Mouse (Mus musculus): ENCODE measurements around the gene Actc1.

Gene Actc1

GRCm38 (mm10) chr2:114058226-114058796 lies 5.0 kb upstream of the Actc1 start:
- Histone ChIP-seq H3K36me3 (ENCODE audit: insufficient read depth, low read length) (no peaks in the 10 kb centered on the region), H3K27me3 (ENCODE audit: insufficient read depth, low read length) (no peaks in the 10 kb centered on the region), H3K9me3 (ENCODE audit: low read length) (no peaks in the 10 kb centered on the region), H3K4me3 (replicated peaks; ENCODE audit: low read length) (no peak overlapping the region), H3K4me1 (replicated peaks; ENCODE audit: low read depth, low read length) (peaks cover 26% of the 10 kb centered on the region)
- no peak for TF ChIP-seq CTCF (conservative IDR thresholded peaks at IDR 0.05; ENCODE audit: low read length)
- TF ChIP-seq POU5F1 (IDR thresholded peaks at IDR 0.05; ENCODE audit: borderline replicate concordance, low read length), result no peak
- TF ChIP-seq NANOG (IDR thresholded peaks at IDR 0.05; ENCODE audit: borderline replicate concordance, low read length), result no peak

GRCm38 (mm10) chr2:114057303-114057853 lies 4.0 kb upstream of the Actc1 start:
- H3K27me3 ChIP-seq (ENCODE audit: insufficient read depth, low read length), result no peaks in the 10 kb centered on the region
- TF ChIP-seq POU5F1 (IDR thresholded peaks at IDR 0.05; ENCODE audit: borderline replicate concordance, low read length) (no peak), NANOG (IDR thresholded peaks at IDR 0.05; ENCODE audit: borderline replicate concordance, low read length) (no peak), CTCF (conservative IDR thresholded peaks at IDR 0.05; ENCODE audit: low read length) (no peak)
- no peaks in the 10 kb centered on the region for H3K36me3 ChIP-seq (ENCODE audit: insufficient read depth, low read length)

GRCm38 (mm10) chr2:114054129-114054528 lies 781 bp upstream of the Actc1 start:
- Histone ChIP-seq H3K36me3 (ENCODE audit: insufficient read depth, low read length) (no peaks in the 10 kb centered on the region), H3K4me1 (replicated peaks; ENCODE audit: low read depth, low read length) (peaks cover 15% of the 10 kb centered on the region), H3K27me3 (ENCODE audit: insufficient read depth, low read length) (no peaks in the 10 kb centered on the region), H3K4me3 (replicated peaks; ENCODE audit: low read length) (no peak overlapping the region), H3K9me3 (ENCODE audit: low read length) (no peaks in the 10 kb centered on the region)
- TF ChIP-seq CTCF (conservative IDR thresholded peaks at IDR 0.05; ENCODE audit: low read length) (no peak), POU5F1 (IDR thresholded peaks at IDR 0.05; ENCODE audit: borderline replicate concordance, low read length) (no peak), NANOG (IDR thresholded peaks at IDR 0.05; ENCODE audit: borderline replicate concordance, low read length) (no peak)

More at GRCm38 (mm10) chr2:114057303-114057853, 4.0 kb upstream of the Actc1 start:
- H3K4me3 ChIP-seq (replicated peaks; ENCODE audit: low read length), result peak overlapping the region; percentile 49
- no peaks in the 10 kb centered on the region for H3K9me3 ChIP-seq (ENCODE audit: low read length)
- peaks cover 26% of the 10 kb centered on the region for H3K4me1 ChIP-seq (replicated peaks; ENCODE audit: low read depth, low read length)

GRCm38 (mm10) chr2:114051871-114052241 lies 1.5 kb downstream of the Actc1 start:
- 0 out of 2 replicates have a peak, but pooled peaks cover under 1% of the 10 kb centered on the region for H3K4me1 ChIP-seq (replicated peaks; ENCODE audit: low read depth, low read length)
- no peak overlapping the region for H3K4me3 ChIP-seq (replicated peaks; ENCODE audit: low read length)
- TF ChIP-seq POU5F1 (IDR thresholded peaks at IDR 0.05; ENCODE audit: borderline replicate concordance, low read length), result no peak
- no peak for TF ChIP-seq NANOG (IDR thresholded peaks at IDR 0.05; ENCODE audit: borderline replicate concordance, low read length)
- TF ChIP-seq CTCF (conservative IDR thresholded peaks at IDR 0.05; ENCODE audit: low read length), result no peak
- H3K9me3 ChIP-seq (ENCODE audit: low read length), result no peaks in the 10 kb centered on the region
- no peaks in the 10 kb centered on the region for H3K36me3 ChIP-seq (ENCODE audit: insufficient read depth, low read length)
- no peaks in the 10 kb centered on the region for H3K27me3 ChIP-seq (ENCODE audit: insufficient read depth, low read length)

GRCm38 (mm10) chr2:114051111-114051870 lies 2.1 kb downstream of the Actc1 start:
- no peaks in the 10 kb centered on the region for H3K27me3 ChIP-seq (ENCODE audit: insufficient read depth, low read length)

GRCm38 (mm10) chr2:114050150-114050549 lies 3.2 kb downstream of the Actc1 start:
- Histone ChIP-seq H3K9me3 (ENCODE audit: low read length) (no peaks in the 10 kb centered on the region), H3K27me3 (ENCODE audit: insufficient read depth, low read length) (no peaks in the 10 kb centered on the region), H3K36me3 (ENCODE audit: insufficient read depth, low read length) (no peaks in the 10 kb centered on the region), H3K4me1 (replicated peaks; ENCODE audit: low read depth, low read length) (no peaks in the 10 kb centered on the region), H3K4me3 (replicated peaks; ENCODE audit: low read length) (no peak overlapping the region)
- TF ChIP-seq CTCF (conservative IDR thresholded peaks at IDR 0.05; ENCODE audit: low read length), result no peak
- TF ChIP-seq POU5F1 (IDR thresholded peaks at IDR 0.05; ENCODE audit: borderline replicate concordance, low read length), result no peak
- no peak for TF ChIP-seq NANOG (IDR thresholded peaks at IDR 0.05; ENCODE audit: borderline replicate concordance, low read length)

More at GRCm38 (mm10) chr2:114051111-114051870, 2.1 kb downstream of the Actc1 start:
- no peak for TF ChIP-seq NANOG (IDR thresholded peaks at IDR 0.05; ENCODE audit: borderline replicate concordance, low read length)
- no peak for TF ChIP-seq POU5F1 (IDR thresholded peaks at IDR 0.05; ENCODE audit: borderline replicate concordance, low read length)
- TF ChIP-seq CTCF (conservative IDR thresholded peaks at IDR 0.05; ENCODE audit: low read length), result no peak
- H3K4me1 ChIP-seq (replicated peaks; ENCODE audit: low read depth, low read length), result no peaks in the 10 kb centered on the region
- H3K9me3 ChIP-seq (ENCODE audit: low read length), result no peaks in the 10 kb centered on the region
- H3K4me3 ChIP-seq (replicated peaks; ENCODE audit: low read length), result no peak overlapping the region
- no peaks in the 10 kb centered on the region for H3K36me3 ChIP-seq (ENCODE audit: insufficient read depth, low read length)

GRCm38 (mm10) chr2:114049372-114049771 lies 4.0 kb downstream of the Actc1 start:
- TF ChIP-seq POU5F1 (IDR thresholded peaks at IDR 0.05; ENCODE audit: borderline replicate concordance, low read length) (no peak), CTCF (conservative IDR thresholded peaks at IDR 0.05; ENCODE audit: low read length) (no peak), NANOG (IDR thresholded peaks at IDR 0.05; ENCODE audit: borderline replicate concordance, low read length) (no peak)
- Histone ChIP-seq H3K27me3 (ENCODE audit: insufficient read depth, low read length) (no peaks in the 10 kb centered on the region), H3K36me3 (ENCODE audit: insufficient read depth, low read length) (no peaks in the 10 kb centered on the region), H3K4me1 (replicated peaks; ENCODE audit: low read depth, low read length) (no peaks in the 10 kb centered on the region), H3K4me3 (replicated peaks; ENCODE audit: low read length) (no peak overlapping the region), H3K9me3 (ENCODE audit: low read length) (no peaks in the 10 kb centered on the region)

GRCm38 (mm10) chr2:114047960-114048611 lies 5.3 kb downstream of the Actc1 start:
- no peaks in the 10 kb centered on the region for H3K4me1 ChIP-seq (replicated peaks; ENCODE audit: low read depth, low read length)
- no peaks in the 10 kb centered on the region for H3K9me3 ChIP-seq (ENCODE audit: low read length)
- H3K36me3 ChIP-seq (ENCODE audit: insufficient read depth, low read length), result no peaks in the 10 kb centered on the region
- TF ChIP-seq CTCF (conservative IDR thresholded peaks at IDR 0.05; ENCODE audit: low read length) (no peak), NANOG (IDR thresholded peaks at IDR 0.05; ENCODE audit: borderline replicate concordance, low read length) (no peak), POU5F1 (IDR thresholded peaks at IDR 0.05; ENCODE audit: borderline replicate concordance, low read length) (no peak)
- no peaks in the 10 kb centered on the region for H3K27me3 ChIP-seq (ENCODE audit: insufficient read depth, low read length)
- no peak overlapping the region for H3K4me3 ChIP-seq (replicated peaks; ENCODE audit: low read length)

All from E14TG2a.4 (cell line).